Mouse (Mus musculus): ENCODE results near the gene Mfap5. TPM values are rescaled to one million over a fixed set of nuclear protein-coding genes. Genes with fewer than 3 reads are reported as not detected.
A peak's percentile ranks its signal among the peaks of the same experiment; 100 is the strongest.
"Not testable (repeated sequence)": the region's sequence is repeated elsewhere in the genome, so short reads cannot be mapped to it uniquely, and the experiment has no call there.

Mfap5 gene
- polyA plus RNA-seq, 1 experiment from 2014 or later, result 9.3 TPM

GRCm38 (mm10) chr6:122514312-122514711, 8.7 kb downstream of the Mfap5 start:
- Histone ChIP-seq H3K4me1 (replicated peaks) (peaks cover 8% of the 10 kb centered on the region; the same call in 1 of the 2 replicates), H3K27me3 (replicated peaks) (no peaks in the 10 kb centered on the region), H3K36me3 (no peaks in the 10 kb centered on the region), H3K4me3 (no peak overlapping the region), H3K9me3 (replicated peaks) (no peaks in the 10 kb centered on the region), H3K9ac (no peak overlapping the region), H3K4me2 (no peak overlapping the region), H3K27ac (ENCODE audit: poor library complexity, severe bottlenecking) (no peak overlapping the region)
- 68% methylated on average over 3 of the region's 3 CpGs for WGBS
- no peak for ATAC-seq (ENCODE audit: insufficient number of reproducible peaks, low FRiP score)

GRCm38 (mm10) chr6:122515762-122516161, 10.1 kb downstream of the Mfap5 start:
- not testable (repeated sequence) for H3K4me1 ChIP-seq (replicated peaks); H3K4me3 ChIP-seq; ATAC-seq (ENCODE audit: insufficient number of reproducible peaks, low FRiP score); H3K9me3 ChIP-seq (replicated peaks); H3K4me2 ChIP-seq; H3K36me3 ChIP-seq; H3K27ac ChIP-seq (ENCODE audit: poor library complexity, severe bottlenecking); H3K9ac ChIP-seq; H3K27me3 ChIP-seq (replicated peaks)
- WGBS, result 81% methylated on average over 2 of the region's 2 CpGs

GRCm38 (mm10) chr6:122517668-122518067, 12.0 kb downstream of the Mfap5 start:
- H3K27me3 ChIP-seq (replicated peaks), result no peaks in the 10 kb centered on the region
- no peak overlapping the region for H3K4me3 ChIP-seq
- H3K9ac ChIP-seq, result no peak overlapping the region
- no peaks in the 10 kb centered on the region for H3K36me3 ChIP-seq
- no peak overlapping the region for H3K4me2 ChIP-seq
- 51% methylated on average over 1 of the region's 1 CpGs for WGBS
- no peak overlapping the region for H3K27ac ChIP-seq (ENCODE audit: poor library complexity, severe bottlenecking)
- no peaks in the 10 kb centered on the region for H3K9me3 ChIP-seq (replicated peaks)
- ATAC-seq (ENCODE audit: insufficient number of reproducible peaks, low FRiP score), result no peak
- peaks cover 8% of the 10 kb centered on the region; the same call in 1 of the 2 replicates for H3K4me1 ChIP-seq (replicated peaks)

- no peaks in the 10 kb centered on the region for H3K36me3 ChIP-seq
- no peaks in the 10 kb centered on the region for H3K4me1 ChIP-seq (replicated peaks)
- H3K9me3 ChIP-seq (replicated peaks), result no peaks in the 10 kb centered on the region
- no peaks in the 10 kb centered on the region for H3K27me3 ChIP-seq (replicated peaks)
- H3K4me2 ChIP-seq, result no peak overlapping the region
- ATAC-seq (ENCODE audit: insufficient number of reproducible peaks, low FRiP score), result no peak
- no peak overlapping the region for H3K9ac ChIP-seq
- H3K4me3 ChIP-seq, result no peak overlapping the region
- H3K27ac ChIP-seq (ENCODE audit: poor library complexity, severe bottlenecking), result no peak overlapping the region
- WGBS, result 38% methylated on average over 2 of the region's 2 CpGs
Measured at GRCm38 (mm10) chr6:122519384-122519783, 13.7 kb downstream of the Mfap5 start.

GRCm38 (mm10) chr6:122522595-122522994, 16.9 kb downstream of the Mfap5 start:
- Histone ChIP-seq H3K4me1 (replicated peaks) (no peaks in the 10 kb centered on the region), H3K4me2 (peak overlapping the region; percentile 15; the same call in 1 of the 2 replicates), H3K4me3 (no peak overlapping the region), H3K27me3 (replicated peaks) (0 out of 2 replicates have a peak, but pooled peaks cover 3% of the 10 kb centered on the region), H3K27ac (ENCODE audit: poor library complexity, severe bottlenecking) (no peak overlapping the region), H3K9ac (no peak overlapping the region), H3K9me3 (replicated peaks) (no peaks in the 10 kb centered on the region), H3K36me3 (no peaks in the 10 kb centered on the region)
- ATAC-seq (ENCODE audit: insufficient number of reproducible peaks, low FRiP score), result no peak
- 65% methylated on average over 9 of the region's 9 CpGs for WGBS

GRCm38 (mm10) chr6:122523289-122523688, 17.6 kb downstream of the Mfap5 start:
- Histone ChIP-seq H3K36me3 (no peaks in the 10 kb centered on the region), H3K4me1 (replicated peaks) (no peaks in the 10 kb centered on the region), H3K4me2 (no peak overlapping the region), H3K27ac (ENCODE audit: poor library complexity, severe bottlenecking) (no peak overlapping the region), H3K9me3 (replicated peaks) (no peaks in the 10 kb centered on the region), H3K9ac (no peak overlapping the region), H3K4me3 (no peak overlapping the region), H3K27me3 (replicated peaks) (0 out of 2 replicates have a peak, but pooled peaks cover 3% of the 10 kb centered on the region)
- ATAC-seq (ENCODE audit: insufficient number of reproducible peaks, low FRiP score), result no peak
- WGBS, result 82% methylated on average over 8 of the region's 8 CpGs

GRCm38 (mm10) chr6:122527596-122527995, 22.0 kb downstream of the Mfap5 start:
- no peak for ATAC-seq (ENCODE audit: insufficient number of reproducible peaks, low FRiP score)
- no peaks in the 10 kb centered on the region for H3K36me3 ChIP-seq
- H3K9me3 ChIP-seq (replicated peaks), result no peaks in the 10 kb centered on the region
- H3K27me3 ChIP-seq (replicated peaks), result 0 out of 2 replicates have a peak, but pooled peaks cover 3% of the 10 kb centered on the region
- no peak overlapping the region for H3K9ac ChIP-seq
- 21% methylated on average over 12 of the region's 12 CpGs for WGBS
- no peak overlapping the region for H3K4me3 ChIP-seq
- no peaks in the 10 kb centered on the region for H3K4me1 ChIP-seq (replicated peaks)
- no peak overlapping the region for H3K27ac ChIP-seq (ENCODE audit: poor library complexity, severe bottlenecking)
- H3K4me2 ChIP-seq, result no peak overlapping the region

GRCm38 (mm10) chr6:122528136-122528535, 22.5 kb downstream of the Mfap5 start:
- no peaks in the 10 kb centered on the region for H3K36me3 ChIP-seq
- 68% methylated on average over 11 of the region's 11 CpGs for WGBS
- H3K9me3 ChIP-seq (replicated peaks), result no peaks in the 10 kb centered on the region
- H3K27ac ChIP-seq (ENCODE audit: poor library complexity, severe bottlenecking), result no peak overlapping the region
- H3K9ac ChIP-seq, result no peak overlapping the region
- no peaks in the 10 kb centered on the region for H3K4me1 ChIP-seq (replicated peaks)
- 0 out of 2 replicates have a peak, but pooled peaks cover 3% of the 10 kb centered on the region for H3K27me3 ChIP-seq (replicated peaks)
- no peak for ATAC-seq (ENCODE audit: insufficient number of reproducible peaks, low FRiP score)
- H3K4me3 ChIP-seq, result no peak overlapping the region
- no peak overlapping the region for H3K4me2 ChIP-seq

- WGBS, result 62% methylated on average over 8 of the region's 8 CpGs
- Histone ChIP-seq H3K4me3 (no peak overlapping the region), H3K27me3 (replicated peaks) (0 out of 2 replicates have a peak, but pooled peaks cover 3% of the 10 kb centered on the region), H3K27ac (ENCODE audit: poor library complexity, severe bottlenecking) (no peak overlapping the region), H3K36me3 (no peaks in the 10 kb centered on the region), H3K9me3 (replicated peaks) (no peaks in the 10 kb centered on the region), H3K9ac (no peak overlapping the region), H3K4me2 (no peak overlapping the region), H3K4me1 (replicated peaks) (no peaks in the 10 kb centered on the region)
- ATAC-seq (ENCODE audit: insufficient number of reproducible peaks, low FRiP score), result no peak
Measured at GRCm38 (mm10) chr6:122531466-122532174, 26.0 kb downstream of the Mfap5 start.

- WGBS, result 15% methylated on average over 4 of the region's 4 CpGs
- peak overlapping the region; percentile 30 for H3K4me3 ChIP-seq
Measured at GRCm38 (mm10) chr6:122532883-122533302, 27.2 kb downstream of the Mfap5 start.

GRCm38 (mm10) chr6:122534032-122534431, 28.4 kb downstream of the Mfap5 start:
- Histone ChIP-seq H3K4me1 (replicated peaks) (no peaks in the 10 kb centered on the region), H3K27ac (ENCODE audit: poor library complexity, severe bottlenecking) (no peak overlapping the region), H3K9ac (no peak overlapping the region), H3K36me3 (no peaks in the 10 kb centered on the region), H3K9me3 (replicated peaks) (0 out of 2 replicates have a peak, but pooled peaks cover 3% of the 10 kb centered on the region), H3K4me3 (no peak overlapping the region), H3K4me2 (no peak overlapping the region), H3K27me3 (replicated peaks) (no peaks in the 10 kb centered on the region)
- 47% methylated on average over 3 of the region's 3 CpGs for WGBS
- no peak for ATAC-seq (ENCODE audit: insufficient number of reproducible peaks, low FRiP score)

More at GRCm38 (mm10) chr6:122532883-122533302, 27.2 kb downstream of the Mfap5 start:
- Histone ChIP-seq H3K4me2 (peak overlapping the region; percentile 53), H3K27ac (ENCODE audit: poor library complexity, severe bottlenecking) (no peak overlapping the region), H3K36me3 (no peaks in the 10 kb centered on the region), H3K4me1 (replicated peaks) (no peaks in the 10 kb centered on the region), H3K9me3 (replicated peaks) (no peaks in the 10 kb centered on the region), H3K9ac (0 out of 2 replicates have a peak overlapping the region, but pooled peaks have one; percentile 4), H3K27me3 (replicated peaks) (no peaks in the 10 kb centered on the region)
- no peak for ATAC-seq (ENCODE audit: insufficient number of reproducible peaks, low FRiP score)

All from heart, embryonic 12.5 days (tissue).